Mouse (Mus musculus) layer of hippocampus, adult 9-11 months (tissue): ENCODE data around the gene Vmn1r125.
"Not testable (repeated sequence)": the region's sequence is repeated elsewhere in the genome, so short reads cannot be mapped to it uniquely, and the experiment has no call there.

ENCODE experiments used
- DNase-seq: peaks from one replicate; pipeline ENCODE4 v3.0.0; 2022

Gene Vmn1r125

GRCm38 (mm10) chr7:21271879-21272278, at the start of gene Vmn1r125:
Vmn1r125 (plus strand) TSS chr7:21272179.
- not testable (repeated sequence) for DNase-seq

DNA sequence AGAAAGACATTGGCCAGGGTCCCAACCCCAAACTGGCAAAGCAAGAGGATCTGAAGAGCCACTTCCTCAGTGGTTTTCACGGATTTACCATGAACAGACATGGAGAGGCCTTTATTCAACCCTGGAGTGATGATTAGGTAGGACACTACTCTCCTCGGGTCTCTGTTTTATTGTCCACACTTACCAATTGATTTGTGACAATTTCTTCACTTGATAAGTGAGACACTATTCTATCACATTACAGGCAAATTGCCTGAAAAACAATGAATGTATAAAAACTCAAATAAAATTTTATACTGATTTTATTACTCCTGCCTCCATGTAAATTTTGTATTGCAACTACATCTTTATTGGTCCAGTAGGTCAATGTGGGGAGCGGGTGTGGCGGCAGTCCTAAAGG, 11.5 kb upstream of the Vmn1r125 start, which contains the start of gene Vmn1r124:
Gene Vmn1r124 (minus strand): TSS at position 101 of the 400 bp plus-strand sequence.
- DNase-seq = not testable (repeated sequence)

DNA sequence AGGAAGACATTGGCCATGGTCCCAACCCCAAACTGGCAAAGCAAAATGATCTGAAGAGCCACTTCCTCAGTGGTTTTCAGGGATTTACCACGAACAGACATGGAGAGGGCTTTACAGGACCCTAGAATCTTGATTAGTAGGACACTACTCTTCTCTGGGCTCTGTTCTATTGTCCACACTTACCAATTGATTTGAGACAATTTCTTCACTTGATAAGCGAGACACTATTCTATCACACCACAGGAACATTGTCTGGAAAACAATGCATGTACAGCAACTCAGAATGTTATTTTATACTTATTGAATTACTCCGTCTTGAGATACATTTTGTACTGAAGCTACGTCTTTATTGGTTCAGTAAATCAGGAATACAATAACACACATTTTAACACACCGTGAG, 29.4 kb downstream of the Vmn1r125 start, which contains the start of gene Vmn1r126:
Gene Vmn1r126 (minus strand): TSS at position 101 of the 400 bp plus-strand sequence.
- not testable (repeated sequence) for DNase-seq

DNA sequence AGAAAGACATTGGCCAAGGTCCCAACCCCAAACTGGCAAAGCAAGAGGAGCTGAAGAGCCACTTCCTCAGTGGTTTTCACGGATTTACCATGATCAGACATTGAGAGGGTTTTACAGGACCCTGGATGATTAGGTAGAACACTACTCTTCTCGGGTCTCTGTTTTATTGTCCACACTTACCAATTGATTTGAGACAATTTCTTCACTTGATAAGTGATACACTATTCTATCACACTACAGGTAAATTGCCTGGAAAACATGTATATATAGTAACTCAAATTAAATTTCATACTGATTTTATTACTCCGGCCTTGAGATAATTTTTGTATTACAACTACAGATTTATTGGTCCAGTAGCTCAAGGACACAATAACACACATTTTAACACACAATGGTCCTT, 47.8 kb downstream of the Vmn1r125 start, which contains the start of gene Vmn1r127:
Gene Vmn1r127 (minus strand): TSS at position 101 of the 400 bp plus-strand sequence.
- not testable (repeated sequence) for DNase-seq
